Mouse (Mus musculus) left cerebral cortex, adult 8-10 months (tissue): ENCODE data around the gene Cit. TPM values are rescaled to one million over a fixed set of nuclear protein-coding genes. Genes with fewer than 3 reads are reported as not detected.

ENCODE experiments used
- DNase-seq, 2 experiments: peaks; one replicate each; pipeline ENCODE4 v3.0.0; 2022; ENCODE audit warnings: low spot score in 2 of 2
- total RNA-seq, 4 experiments: library from RNA; stranded (reverse); gene quantifications; 2 replicates each; pipeline ENCODE4 v1.2.4; 2022

The Cit gene
- total RNA-seq, 4 experiments from 2014 or later: 181 to 207 (median 194) TPM

DNA sequence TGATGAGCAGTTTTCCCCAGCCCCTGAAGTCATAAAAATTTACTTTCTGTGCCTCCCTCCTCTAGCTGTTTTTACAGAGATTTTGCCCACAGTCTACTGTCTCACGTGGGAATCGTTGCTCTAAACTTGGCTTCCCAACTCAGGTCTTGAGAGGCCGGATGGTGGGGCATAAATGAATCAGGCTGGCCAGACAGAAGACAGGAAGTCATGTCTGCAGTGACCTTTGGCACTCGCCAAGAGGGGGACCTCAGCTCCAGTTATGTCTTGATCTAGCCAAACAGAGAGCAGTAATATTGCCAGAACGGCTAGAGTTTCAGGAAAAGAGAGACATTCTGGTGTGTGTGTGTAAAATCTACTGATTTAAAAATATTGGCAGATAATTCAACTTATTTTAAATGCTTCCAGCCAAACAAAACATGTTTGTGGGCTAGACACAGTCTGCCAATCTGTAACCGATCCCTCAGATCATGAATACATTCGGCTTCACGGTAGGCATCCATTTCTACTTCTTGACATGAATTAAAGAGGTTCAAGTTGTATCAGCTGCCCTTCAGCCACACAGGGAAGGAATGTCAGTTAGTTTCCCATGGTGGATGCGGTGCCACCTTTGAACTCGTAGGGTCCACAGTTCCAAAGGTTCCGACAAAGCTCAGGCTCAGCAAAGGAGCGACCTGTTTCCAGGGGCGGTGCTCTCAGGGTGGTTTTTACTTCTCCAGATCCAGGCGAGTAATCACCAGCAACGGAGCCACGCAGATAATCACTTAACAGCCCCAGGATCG lies 5.4 kb downstream of the Cit start:
- DNase-seq: no peak

DNA sequence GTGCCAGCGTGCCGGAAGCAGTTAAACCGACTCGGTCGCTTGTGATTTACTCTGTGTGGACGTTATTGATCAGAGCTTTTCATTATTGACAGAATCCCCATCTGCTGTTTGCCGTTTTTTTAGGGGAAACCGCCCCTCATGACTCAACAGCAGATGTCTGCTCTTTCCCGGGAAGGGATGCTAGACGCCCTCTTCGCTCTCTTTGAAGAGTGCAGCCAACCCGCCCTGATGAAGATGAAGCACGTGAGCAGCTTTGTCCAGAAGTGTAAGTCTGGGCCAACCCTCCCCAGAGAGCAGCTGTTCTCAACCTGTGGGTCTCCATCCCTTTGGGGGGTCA lies 5.9 kb downstream of the Cit start:
- DNase-seq: no peak

DNA sequence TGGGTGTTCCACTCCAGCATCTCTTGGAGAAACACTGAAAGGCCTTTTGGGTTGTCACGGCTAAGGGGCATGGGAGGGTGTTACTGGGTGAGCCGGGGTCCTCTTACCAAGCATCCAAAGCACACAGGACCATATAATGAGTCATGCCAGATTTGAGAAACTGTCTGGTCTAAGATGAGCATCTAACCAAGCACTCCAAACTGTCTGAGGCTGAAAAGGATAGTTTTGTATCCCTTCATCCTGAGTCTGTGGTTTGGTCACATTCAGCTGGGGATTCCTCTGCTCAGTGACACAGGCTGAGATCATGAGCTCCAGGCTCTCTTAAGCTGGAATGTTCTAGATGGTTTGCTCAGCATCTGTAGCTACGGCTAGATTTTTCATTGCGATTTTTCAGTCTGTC lies 7.4 kb downstream of the Cit start:
- no peak for DNase-seq

DNA sequence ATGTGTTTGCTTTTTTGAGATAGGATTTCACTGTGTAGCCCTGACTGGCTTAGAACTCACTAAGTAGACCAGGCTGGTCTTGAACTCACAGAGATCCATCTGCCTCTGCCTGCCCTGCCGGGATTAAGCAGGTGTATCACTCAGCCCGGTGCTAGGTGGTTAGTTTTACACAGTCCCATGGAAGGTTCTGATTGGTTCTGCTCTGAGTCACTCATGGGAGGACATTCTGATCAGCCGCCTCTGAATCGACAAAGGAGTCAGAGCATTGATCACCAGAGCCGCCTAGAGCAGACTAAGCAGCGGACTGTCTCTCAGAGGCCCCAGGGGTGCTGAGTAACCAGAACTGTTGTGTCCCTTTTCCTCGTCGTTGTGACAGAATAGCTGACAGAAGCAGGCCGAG lies 8.6 kb downstream of the Cit start:
- no peak for DNase-seq

DNA sequence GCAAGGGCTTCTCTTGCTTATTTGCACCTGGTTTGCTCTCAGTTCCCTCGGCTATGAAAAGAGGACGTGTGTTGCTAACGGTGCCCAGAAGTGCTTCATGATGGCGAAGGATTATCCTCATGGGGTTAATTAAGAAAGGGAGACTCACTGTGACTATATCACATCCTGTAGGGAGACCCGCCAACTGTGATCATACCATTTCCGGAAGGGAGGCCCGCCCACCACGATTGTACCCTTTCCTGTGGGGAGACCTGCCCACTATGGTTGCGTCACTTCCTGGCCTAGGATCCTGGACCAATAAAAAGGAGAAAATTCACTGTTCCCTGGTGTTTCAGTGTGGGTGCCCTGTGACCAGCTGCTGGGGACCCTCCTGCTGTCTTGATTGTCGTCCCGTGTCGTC lies 9.3 kb downstream of the Cit start:
- no peak for DNase-seq

DNA sequence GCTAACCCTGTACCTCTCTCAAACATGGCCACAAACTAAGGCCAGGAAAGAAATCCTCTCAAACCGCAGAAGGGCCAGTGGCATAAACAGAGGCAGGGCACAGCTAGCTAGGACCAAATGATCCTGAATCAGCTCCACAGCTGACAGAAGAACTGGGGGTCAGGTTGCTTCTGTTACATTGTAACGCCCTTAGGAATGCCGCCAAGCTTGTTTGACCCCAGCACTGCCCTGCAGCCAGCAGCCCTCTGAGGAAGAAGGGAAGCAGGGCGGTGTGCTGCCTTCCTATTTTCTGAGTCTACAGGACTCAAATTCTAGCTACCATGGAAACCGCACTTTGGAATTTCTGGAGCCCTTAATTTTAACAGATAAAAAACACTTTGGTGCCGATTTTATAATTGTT lies 13.6 kb downstream of the Cit start:
- no peak for DNase-seq

DNA sequence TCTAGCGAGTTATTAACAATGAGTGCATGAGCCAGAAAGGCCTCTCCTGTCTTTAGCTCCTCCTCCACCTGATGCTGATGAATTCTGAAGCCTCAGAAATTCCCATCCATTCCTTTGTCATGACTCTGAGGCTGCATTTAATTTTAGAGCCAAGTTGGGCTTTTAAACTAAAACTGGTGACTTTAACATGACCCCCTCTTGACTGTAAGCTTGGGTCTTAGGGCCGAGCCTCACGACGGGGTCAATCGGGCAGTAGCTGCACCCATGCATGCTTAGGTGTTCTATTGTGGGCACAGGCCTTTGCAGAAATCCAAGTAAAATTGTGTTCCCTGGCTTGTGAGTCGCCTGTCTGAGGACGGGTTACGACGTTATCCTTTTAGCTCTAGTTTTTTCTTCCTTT lies 14.4 kb downstream of the Cit start:
- DNase-seq: no peak

DNA sequence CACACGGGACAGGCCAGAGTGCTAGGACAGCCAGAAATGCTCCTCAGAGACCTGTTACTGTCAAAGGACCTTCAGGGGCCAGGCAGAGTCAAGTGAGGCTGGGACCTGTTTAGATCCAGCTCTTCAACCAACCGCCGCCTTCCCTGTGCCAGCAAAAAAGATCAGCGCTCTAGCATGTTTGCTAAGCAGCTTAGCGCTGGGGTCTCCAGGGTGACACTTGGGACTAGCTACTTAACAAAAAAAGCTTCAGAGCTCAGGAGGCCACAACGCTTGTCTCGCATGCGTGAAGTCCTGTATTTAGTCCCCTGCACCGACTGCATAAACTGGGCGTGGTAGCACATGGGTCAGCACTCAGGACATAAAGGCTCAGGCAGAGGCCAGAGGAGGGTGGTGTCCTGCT lies 16.9 kb downstream of the Cit start:
- DNase-seq: no peak

DNA sequence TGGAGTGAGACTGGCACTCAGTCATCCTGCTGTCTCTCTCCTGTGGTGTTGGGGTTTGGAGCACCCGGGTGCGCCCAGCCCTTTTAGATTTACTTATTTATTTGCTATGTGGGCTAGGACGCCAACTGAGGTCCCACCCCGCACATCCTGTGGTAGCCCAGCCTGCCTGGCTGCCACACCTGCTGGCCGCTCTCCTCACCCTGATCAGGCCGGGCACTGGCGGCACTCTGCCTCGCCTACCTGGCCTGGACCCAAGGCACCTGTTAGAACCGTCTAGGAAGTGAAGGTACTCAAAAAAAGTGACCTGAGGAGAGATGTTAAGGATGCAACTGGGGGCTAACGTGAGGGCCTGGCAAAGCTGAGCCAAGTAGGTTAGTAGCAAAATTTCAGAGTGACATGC lies 17.4 kb downstream of the Cit start:
- DNase-seq: no peak

DNA sequence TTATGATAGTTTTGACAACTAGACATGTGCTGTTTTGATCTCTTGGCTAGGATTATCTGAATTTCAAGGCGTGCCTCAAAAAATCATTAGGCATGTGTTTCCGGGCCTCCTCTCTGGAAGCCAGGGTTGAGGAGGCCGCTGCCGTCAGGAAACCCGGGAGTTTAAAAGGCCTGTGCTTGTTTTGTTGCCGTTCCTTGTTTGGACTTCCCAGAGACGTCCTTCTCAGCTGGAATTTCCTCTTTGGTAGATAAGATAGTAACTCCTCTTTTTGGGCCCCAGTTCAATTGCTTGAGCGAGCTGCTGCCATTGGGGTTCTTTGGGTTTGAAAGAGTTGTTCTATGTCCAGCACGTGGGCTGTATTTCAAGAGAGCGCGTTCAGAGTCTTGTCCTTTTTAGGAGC lies 21.2 kb downstream of the Cit start:
- DNase-seq: no peak

DNA sequence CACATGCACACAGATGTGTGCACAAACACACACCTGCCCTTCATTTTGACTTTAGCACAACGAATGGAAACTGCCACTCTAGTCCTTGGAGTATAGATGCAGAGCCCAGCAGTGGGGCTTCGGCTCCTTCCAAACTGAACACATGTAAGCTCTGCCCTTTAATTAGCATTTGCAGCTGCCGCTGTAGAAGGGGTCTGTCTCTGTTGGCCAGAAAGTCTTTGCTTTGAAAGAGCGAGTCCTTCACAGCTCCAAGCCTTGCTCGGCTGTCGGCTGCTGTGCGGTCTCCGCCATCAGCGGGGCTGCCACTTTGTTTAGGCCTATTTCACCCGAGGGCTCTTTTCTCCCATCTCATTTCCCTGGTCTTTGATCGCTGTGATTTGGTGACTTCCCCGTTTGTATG lies 23.5 kb downstream of the Cit start:
- DNase-seq: no peak

DNA sequence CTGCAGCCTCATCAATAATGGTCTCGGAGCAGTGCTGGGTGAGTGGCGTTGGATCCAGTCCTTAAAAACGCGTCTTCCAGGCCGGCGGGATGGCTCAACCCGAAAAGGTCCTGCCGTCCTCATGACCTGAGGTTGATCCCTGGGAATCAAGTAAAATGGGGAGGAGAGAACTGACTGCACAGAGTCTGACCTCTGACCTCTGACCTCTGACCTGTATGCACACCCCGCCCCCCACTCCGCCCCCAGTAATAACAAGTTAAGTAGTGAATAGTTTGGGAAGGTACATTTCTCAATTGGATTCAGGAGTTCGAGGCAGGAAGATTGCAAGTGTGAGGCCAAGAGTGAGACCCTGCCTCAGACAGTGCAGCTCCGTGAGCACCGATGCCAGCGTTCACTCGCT lies 24.1 kb downstream of the Cit start:
- no peak for DNase-seq

DNA sequence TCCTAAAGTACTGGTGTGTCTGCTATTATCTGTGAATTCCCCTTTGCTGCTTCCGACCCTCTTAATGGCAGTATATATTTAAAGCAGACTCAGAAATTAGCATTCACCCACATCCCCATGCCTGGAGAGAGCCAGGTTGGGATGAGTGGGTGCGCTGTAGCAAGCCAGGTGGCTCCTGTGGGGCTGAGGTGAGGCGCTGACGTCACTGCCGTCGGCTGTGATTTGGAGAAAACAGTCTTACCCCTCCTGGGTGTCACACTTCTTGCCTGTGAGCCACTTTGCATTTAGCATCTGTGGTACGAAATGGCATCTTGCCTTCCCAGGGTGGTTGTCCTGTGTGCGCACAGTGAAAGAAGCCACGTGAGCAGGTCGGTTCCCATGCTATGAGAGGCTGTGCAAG lies 26.1 kb downstream of the Cit start:
- DNase-seq: peak in 1 of 2 experiments; percentile 47

DNA sequence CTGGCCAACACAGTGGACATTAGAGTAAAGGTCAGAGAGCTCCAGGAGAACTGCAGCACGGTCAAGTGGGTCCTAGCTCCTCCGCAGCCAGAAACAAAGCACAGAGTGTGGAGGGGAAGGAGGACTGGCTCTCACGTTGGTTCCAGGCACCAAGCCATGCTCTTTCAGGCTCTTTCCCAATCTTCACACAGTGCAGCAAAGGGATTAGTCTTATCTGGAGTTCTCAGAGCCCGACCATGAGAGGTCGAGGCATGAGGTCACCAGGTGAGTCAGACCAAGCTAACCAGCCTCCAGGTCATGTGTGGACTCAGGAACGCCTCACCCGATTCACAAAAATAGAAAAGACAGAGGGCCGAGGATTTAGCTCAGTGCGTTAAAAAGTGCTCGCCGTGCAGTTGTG lies 27.0 kb downstream of the Cit start:
- DNase-seq: no peak

DNA sequence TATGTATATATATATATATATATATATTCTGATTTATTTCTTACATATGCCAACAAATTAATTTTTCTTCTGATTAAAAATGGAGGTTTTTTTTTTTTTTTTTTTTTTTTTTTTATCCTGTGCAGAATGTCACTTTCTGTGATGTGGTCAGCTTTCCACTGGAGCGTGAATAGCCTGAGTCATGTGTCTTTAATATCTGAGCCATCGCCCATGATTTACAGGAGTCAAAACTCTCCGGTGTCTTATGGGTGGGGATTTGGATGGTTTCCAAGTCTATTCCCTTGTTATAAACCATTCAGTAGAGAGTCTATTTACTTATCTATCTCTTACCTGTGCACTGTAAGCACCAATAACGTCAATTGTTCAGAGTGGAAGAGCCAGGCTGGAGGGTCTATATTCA lies 27.9 kb downstream of the Cit start:
- DNase-seq: no peak

DNA sequence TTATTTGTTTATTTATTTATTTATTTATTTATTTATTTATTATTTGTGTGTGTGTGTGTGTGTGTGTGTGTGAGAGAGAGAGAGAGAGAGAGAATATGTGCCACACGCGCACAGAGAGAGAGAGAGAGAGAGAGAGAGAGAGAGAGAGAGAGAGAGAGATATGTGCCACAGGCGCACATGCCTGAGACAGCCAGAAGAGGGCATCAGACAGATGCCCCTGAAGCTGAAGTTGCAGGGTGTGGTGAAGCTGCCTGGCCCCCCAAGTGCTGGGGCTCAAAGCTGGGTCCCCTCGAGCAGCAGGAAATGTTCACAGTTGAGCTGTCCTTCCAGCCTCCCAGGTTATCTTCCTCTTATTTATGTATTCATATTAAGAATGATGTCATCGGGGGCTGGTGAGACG lies 32.3 kb downstream of the Cit start:
- DNase-seq: no peak

DNA sequence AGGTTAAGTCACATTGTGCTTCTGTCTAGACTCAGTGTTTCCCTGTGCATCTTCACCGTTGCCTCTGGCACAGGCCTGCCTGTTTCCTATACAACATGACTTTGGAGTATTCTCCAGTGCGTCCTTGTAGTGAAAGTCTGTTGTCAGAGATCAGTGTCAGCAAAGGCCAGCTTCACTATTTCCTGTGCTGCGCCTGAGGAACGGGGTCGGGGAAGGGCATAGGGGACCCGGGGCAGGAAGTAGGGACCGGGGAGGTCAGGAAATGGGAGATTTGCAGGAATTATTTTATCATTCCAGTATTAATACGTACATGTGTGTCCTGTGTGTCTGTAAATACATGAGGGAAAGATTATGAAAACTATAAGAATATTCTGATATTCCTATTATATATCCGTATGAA lies 37.1 kb downstream of the Cit start:
- DNase-seq: no peak

DNA sequence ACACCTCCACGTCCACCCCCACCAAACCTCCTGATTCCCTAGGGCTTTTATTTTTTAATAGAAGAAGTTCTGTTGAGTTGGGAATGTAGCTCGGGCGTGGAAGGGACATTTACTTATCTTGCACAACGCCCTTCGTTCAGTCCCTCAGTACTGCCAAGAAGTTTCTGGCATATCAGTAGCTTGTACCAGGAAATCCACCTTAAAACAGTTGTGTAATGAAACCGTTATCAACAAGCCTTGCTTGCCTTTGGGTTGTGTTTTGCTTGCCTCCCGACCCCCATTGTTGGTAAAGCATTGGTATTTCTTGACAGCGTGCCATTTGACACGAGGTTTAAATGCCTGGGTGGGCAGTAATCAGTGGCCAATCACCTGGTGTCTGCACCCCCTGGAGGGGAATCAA lies 39.4 kb downstream of the Cit start:
- no peak for DNase-seq

DNA sequence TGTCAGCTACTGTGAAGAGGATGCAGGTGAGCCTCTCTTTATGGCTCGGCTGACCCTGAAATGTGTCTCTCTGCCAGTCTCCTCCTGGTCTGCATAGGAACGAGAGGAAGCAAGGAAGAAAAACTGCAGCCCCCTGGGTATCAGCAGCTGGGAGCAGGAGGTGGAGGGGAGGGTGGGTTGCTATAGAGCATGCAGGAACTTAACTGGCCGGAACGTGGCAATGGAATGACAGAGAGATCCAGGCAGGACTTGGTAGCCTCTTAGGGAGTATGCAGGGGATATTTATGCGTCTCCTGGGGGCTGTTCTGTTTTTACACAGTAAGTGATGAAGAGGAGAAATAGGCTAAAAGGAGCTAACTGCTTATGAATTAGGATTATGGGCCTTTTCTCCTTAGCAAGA lies 48.7 kb downstream of the Cit start:
- DNase-seq: no peak

DNA sequence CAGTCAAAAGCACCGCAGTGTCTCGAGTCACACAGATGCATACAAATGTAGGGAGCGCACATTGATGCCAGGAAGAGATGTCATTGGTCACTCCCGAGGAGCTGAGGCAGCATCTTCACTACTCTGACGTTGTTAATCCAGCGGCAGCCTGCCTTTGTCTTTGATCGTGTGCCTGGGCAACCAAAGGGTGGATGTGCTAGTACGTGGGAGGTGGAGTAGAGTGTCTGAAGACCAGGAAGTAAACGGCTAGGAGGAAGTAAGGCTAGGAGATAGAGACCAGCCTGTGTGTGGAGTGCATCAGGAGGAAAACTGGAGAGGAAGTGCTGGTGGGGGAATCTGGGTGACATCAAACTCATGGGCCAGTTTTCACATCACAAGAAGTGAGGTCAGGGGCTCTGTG lies 52.0 kb downstream of the Cit start:
- DNase-seq: no peak

DNA sequence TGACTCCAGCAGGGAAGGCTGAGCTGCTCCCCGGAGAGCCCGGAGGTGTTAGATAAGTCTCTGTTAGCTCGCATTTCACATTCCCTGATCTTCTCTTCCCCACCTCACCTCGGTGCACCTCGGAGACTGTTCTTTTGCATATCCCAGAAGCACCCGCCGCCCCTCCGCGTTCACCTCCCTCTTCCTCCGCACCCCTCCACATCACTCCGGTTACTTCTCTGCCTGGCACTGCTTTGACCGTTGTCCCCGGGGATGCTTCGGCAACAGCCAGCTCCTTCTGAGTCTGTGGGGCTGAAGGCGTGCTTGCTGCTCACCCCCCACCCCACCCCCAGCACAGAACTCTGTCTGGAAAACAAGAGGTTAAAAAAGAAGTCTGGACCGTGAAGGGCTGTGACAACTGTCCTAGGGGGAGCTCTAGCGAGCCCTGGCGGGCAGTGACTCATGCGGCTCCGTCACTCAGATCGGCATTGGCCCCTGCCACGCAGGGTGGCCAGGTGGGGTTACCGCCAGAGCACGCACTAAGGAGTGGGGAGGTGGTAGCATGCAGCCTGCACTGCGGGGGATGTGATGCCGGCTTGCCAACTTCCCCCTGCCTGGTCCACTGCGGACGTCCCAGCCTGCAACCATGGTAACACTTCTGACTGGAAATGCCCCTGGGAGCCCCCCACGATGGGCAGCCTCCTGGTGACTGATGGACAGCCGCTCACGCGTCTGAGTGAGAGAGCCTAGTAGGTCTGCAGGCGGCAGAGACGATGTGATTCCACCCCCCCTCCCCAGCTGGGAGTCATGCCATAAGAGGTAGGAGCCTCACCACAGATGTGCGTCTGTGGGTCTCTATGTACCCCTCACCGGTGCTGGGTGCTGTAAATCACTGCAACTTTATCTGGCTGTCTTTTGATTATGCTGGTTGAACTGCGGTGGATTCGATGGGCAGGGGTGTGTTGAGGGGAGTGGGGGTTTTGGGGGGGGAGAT lies 62.2 kb downstream of the Cit start:
- DNase-seq: peak; percentile 61 to 66

DNA sequence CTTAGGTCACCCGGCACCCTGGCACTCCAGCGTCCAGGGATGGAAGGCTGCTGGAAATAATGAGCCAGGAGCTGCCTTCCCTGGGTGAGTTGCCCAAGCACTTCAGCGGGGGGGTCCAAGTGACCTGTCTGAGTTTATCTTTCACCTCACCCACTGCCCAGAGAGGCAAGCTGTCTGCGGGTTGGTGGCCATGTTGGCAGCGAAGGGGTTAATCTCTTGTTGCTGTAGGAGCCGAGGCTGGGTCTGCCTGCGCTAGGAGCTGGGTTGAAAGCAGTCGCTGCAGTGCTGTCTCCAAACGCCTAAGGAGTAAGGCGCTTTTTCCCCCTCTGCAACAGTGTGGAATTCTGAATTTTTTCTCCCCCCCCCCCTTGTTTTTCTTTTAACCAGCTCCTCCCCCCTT lies 63.2 kb downstream of the Cit start:
- DNase-seq: peak; percentile 59 to 63

DNA sequence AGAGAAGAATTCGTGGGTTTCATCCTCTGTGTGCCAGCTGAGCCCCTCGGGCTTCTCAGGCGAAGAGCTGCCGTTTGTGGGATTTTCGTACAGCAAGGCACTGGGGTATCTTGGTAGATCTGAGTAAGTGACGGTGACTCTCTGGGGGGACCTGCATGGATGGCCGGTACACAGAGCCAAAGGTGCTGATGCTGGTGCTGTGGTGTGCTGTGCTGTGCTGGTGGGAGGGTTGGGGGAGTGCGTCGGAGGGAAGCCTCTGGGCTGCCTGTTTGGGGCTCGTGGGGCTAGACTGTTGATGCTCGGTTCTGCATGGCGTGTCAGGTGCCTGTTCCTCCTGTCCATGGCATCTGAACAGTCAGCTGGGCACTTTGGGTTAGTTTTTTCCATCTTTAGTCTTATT lies 63.6 kb downstream of the Cit start:
- no peak for DNase-seq
